ENCODE assay signal across 26 mouse cellular contexts in genomic region chr2:152384191-152384590, GRCm38 (mm10). TPM values are rescaled to one million over a fixed set of nuclear protein-coding genes. Genes with fewer than 3 reads are reported as not detected.
"Had no signal": no experiment of that assay in that cellular context is flagged by ENCODE, and none has a peak within 500 bp of the region (broad histone marks: within the 10 kb centered on the region; RNA-seq: fewer than 3 reads in every experiment).

No protein-coding gene starts in this region.

- H3K9ac ChIP-seq: liver, embryonic 15.5 days; liver, postnatal 0 days; lung, embryonic 15.5 days; midbrain, embryonic 12.5 days; neural tube, embryonic 12.5 days had no signal

- H3K9me3 ChIP-seq: liver, embryonic 15.5 days; lung, embryonic 15.5 days; midbrain, embryonic 12.5 days; neural tube, embryonic 12.5 days had no signal

- H3K4me3 ChIP-seq: liver, embryonic 15.5 days; lung, embryonic 15.5 days; megakaryocyte, embryonic 14.5 days; midbrain, embryonic 12.5 days; neural tube, embryonic 12.5 days had no signal

- ATAC-seq: liver, postnatal 0 days; lung, postnatal 0 days; midbrain, embryonic 16.5 days had no signal

- H3K4me2 ChIP-seq: liver, embryonic 15.5 days; lung, embryonic 15.5 days; midbrain, embryonic 12.5 days; neural tube, embryonic 12.5 days had no signal

- DNase-seq: liver, postnatal 0 days; lung, adult 2 months; lung, postnatal 14 days; lung, postnatal 36 days; midbrain, embryonic 14.5 days; retina, postnatal 1 day; right cerebral cortex, adult 18-20 months; right cerebral cortex, postnatal 25 days; right cerebral cortex, postnatal 4 days; spleen, adult 18-20 months; thymus, adult 18-20 months; thymus, postnatal 14 days; thymus, postnatal 36 days had no signal

- H3K27ac ChIP-seq: liver, embryonic 15.5 days; lung, embryonic 15.5 days; macrophage; midbrain, embryonic 12.5 days; neural tube, embryonic 12.5 days had no signal

- H3K27me3 ChIP-seq: liver, embryonic 15.5 days; lung, embryonic 15.5 days; midbrain, embryonic 12.5 days; neural tube, embryonic 12.5 days had no signal

- H3K36me3 ChIP-seq: liver, embryonic 15.5 days; lung, embryonic 15.5 days; midbrain, embryonic 12.5 days; neural tube, embryonic 12.5 days had no signal

- H3K4me1 ChIP-seq: liver, embryonic 15.5 days; lung, embryonic 15.5 days; megakaryocyte, embryonic 14.5 days; midbrain, embryonic 12.5 days; neural tube, embryonic 12.5 days had no signal

RNA-seq across cellular contexts. Expression of gene Nrsn2, which starts 7.8 kb away (rescaled TPM):
- total RNA-seq: megakaryocyte progenitor cell, adult 5-6 weeks; monocyte, adult 5-6 weeks; neutrophil, adult 5-6 weeks had no signal
- polyA plus RNA-seq: liver, embryonic 15.5 days; liver, postnatal 0 days; lung, adult 2 months; lung, postnatal 0 days; macrophage; thymus, postnatal 0 days had no signal

RNA-seq across cellular contexts. Expression of gene Sox12, which starts 13.7 kb away (rescaled TPM):
- total RNA-seq: monocyte, adult 5-6 weeks had no signal

RNA-seq across cellular contexts. Expression of gene 6820408C15Rik, which starts 31.2 kb away (rescaled TPM):
- total RNA-seq: monocyte, adult 5-6 weeks; neutrophil, adult 5-6 weeks had no signal
- polyA plus RNA-seq: macrophage; small intestine, adult 2 months had no signal

RNA-seq across cellular contexts. Expression of gene Trib3, which starts 40.4 kb away (rescaled TPM):
- total RNA-seq: megakaryocyte progenitor cell, adult 5-6 weeks; monocyte, adult 5-6 weeks had no signal
